In genomic region chr4:109829800-109830199, GRCm38 (mm10) we compare ENCODE assay signal across 23 mouse cellular contexts.
"Had no signal": no experiment of that assay in that cellular context is flagged by ENCODE, and none has a peak within 500 bp of the region (broad histone marks: within the 10 kb centered on the region; RNA-seq: fewer than 3 reads in every experiment).

No protein-coding gene starts in this region.

- H3K9me3 ChIP-seq: limb, embryonic 10.5 days; limb, embryonic 13.5 days; liver, embryonic 12.5 days; liver, embryonic 15.5 days; lung, embryonic 15.5 days; midbrain, embryonic 12.5 days; midbrain, embryonic 15.5 days; neural tube, embryonic 12.5 days; neural tube, embryonic 15.5 days had no signal

- H3K4me3 ChIP-seq: layer of hippocampus, adult 2 months; limb, embryonic 10.5 days; limb, embryonic 13.5 days; liver, embryonic 12.5 days; liver, embryonic 15.5 days; lung, embryonic 15.5 days; midbrain, embryonic 12.5 days; midbrain, embryonic 15.5 days; neural tube, embryonic 12.5 days; neural tube, embryonic 15.5 days had no signal

- DNase-seq: kidney, postnatal 25 days; layer of hippocampus, adult 9-11 months; liver; lung, adult 18-20 months; lung, postnatal 10 days; lung, postnatal 4 days; right cerebral cortex, postnatal 25 days; spleen, adult 18-20 months; thymus, adult 2 months; thymus, postnatal 14 days; thymus, postnatal 4 days had no signal

- H3K9ac ChIP-seq: limb, embryonic 13.5 days; liver, embryonic 12.5 days; liver, embryonic 15.5 days; lung, embryonic 15.5 days; midbrain, embryonic 12.5 days; midbrain, embryonic 15.5 days; neural tube, embryonic 12.5 days; neural tube, embryonic 15.5 days had no signal

- ATAC-seq: liver, embryonic 12.5 days; midbrain, embryonic 15.5 days had no signal

- H3K27me3 ChIP-seq: limb, embryonic 13.5 days; liver, embryonic 12.5 days; liver, embryonic 15.5 days; lung, embryonic 15.5 days; midbrain, embryonic 12.5 days; midbrain, embryonic 15.5 days; neural tube, embryonic 12.5 days; neural tube, embryonic 15.5 days had no signal

- H3K27ac ChIP-seq: kidney, postnatal 0 days; layer of hippocampus, adult 2 months; limb, embryonic 10.5 days; limb, embryonic 13.5 days; liver, embryonic 12.5 days; liver, embryonic 15.5 days; lung, embryonic 15.5 days; midbrain, embryonic 12.5 days; midbrain, embryonic 15.5 days; neural tube, embryonic 12.5 days; neural tube, embryonic 15.5 days; stomach, postnatal 0 days had no signal

- H3K36me3 ChIP-seq: midbrain, embryonic 12.5 days had no signal

- H3K4me1 ChIP-seq: limb, embryonic 10.5 days; limb, embryonic 13.5 days; liver, embryonic 12.5 days; liver, embryonic 15.5 days; lung, embryonic 15.5 days; midbrain, embryonic 12.5 days; midbrain, embryonic 15.5 days; neural tube, embryonic 12.5 days; neural tube, embryonic 15.5 days had no signal
